Mouse (Mus musculus) forebrain, embryonic 16.5 days (tissue): Measurements from ENCODE around the gene Timd4. TPM values are rescaled to one million over a fixed set of nuclear protein-coding genes. Genes with fewer than 3 reads are reported as not detected.

Experiments used
- ATAC-seq: fragments of 200-750 bp; cut with Nextera tagmentation; 2 replicates; pipeline ENCODE4 v1.8.0; 2017; ENCODE audit warnings: mild to moderate bottlenecking, moderate library complexity
- H3K27ac ChIP-seq: fragments of 300-500 bp; sonication (generic); 2 replicates; pipeline ENCODE4 v1.5.1; 2014; ENCODE audit warnings: low read length, control low read depth
- H3K27me3 ChIP-seq: fragments of 300-500 bp; sonication (generic); replicated peaks from 2 replicates; pipeline ENCODE4 v1.6.1; 2014; ENCODE audit warnings: low read length; ENCODE audit not compliant: control insufficient read depth, insufficient read depth
- H3K36me3 ChIP-seq: fragments of 300-500 bp; sonication (generic); 2 replicates; pipeline ENCODE4 v1.6.1; 2014; ENCODE audit not compliant: control insufficient read depth, insufficient read depth
- H3K4me1 ChIP-seq: fragments of 300-500 bp; sonication (generic); replicated peaks from 2 replicates; pipeline ENCODE4 v1.6.1; 2014; ENCODE audit warnings: low read length; ENCODE audit not compliant: control insufficient read depth, insufficient read depth
- H3K4me2 ChIP-seq: fragments of 300-500 bp; sonication (generic); 2 replicates; pipeline ENCODE4 v1.6.1; 2014; ENCODE audit warnings: mild to moderate bottlenecking, low read length, control low read depth
- H3K4me3 ChIP-seq: fragments of 300-500 bp; sonication (generic); replicated peaks from 2 replicates; pipeline ENCODE4 v1.5.1; 2014; ENCODE audit warnings: mild to moderate bottlenecking, low read length, control low read depth
- H3K9ac ChIP-seq: fragments of 300-500 bp; sonication (generic); replicated peaks from 2 replicates; pipeline ENCODE4 v1.6.1; 2014; ENCODE audit warnings: low read depth, low read length, control low read depth
- H3K9me3 ChIP-seq: fragments of 300-500 bp; sonication (generic); 2 replicates; pipeline ENCODE4 v1.6.1; 2016; ENCODE audit warnings: low read length; ENCODE audit not compliant: control insufficient read depth
- WGBS: fragments of 180-500 bp; shearing (Covaris S2); extraction: QIAGEN DNeasy Blood & Tissue Kit; methylation state at CpG from one replicate; pipeline ENCODE4 v1.1.7; 2014; 5-methylcytosine and 5-hydroxymethylcytosine counted together
- polyA plus RNA-seq: library from polyadenylated mRNA; unstranded; fragments of >200 nt; fragmentation: Nextera tagmentation; extraction: Ambion mirVana; gene quantifications from 2 replicates; pipeline ENCODE4 v1.2.1, GENCODE M21; 2015

Timd4 gene
- not detected in 2 replicates for polyA plus RNA-seq

GRCm38 (mm10) chr11:46810511-46810910, at the start of gene Timd4:
Timd4 (plus strand) TSS chr11:46810800.
- H3K27me3 ChIP-seq: no peaks in the 10 kb centered on the region
- no peaks in the 10 kb centered on the region for H3K36me3 ChIP-seq
- H3K27ac ChIP-seq: no peak within 1 kb of the TSS
- WGBS: 91% methylated on average over 5 of the region's 5 CpGs
- H3K4me1 ChIP-seq: no peaks in the 10 kb centered on the region
- no peaks in the 10 kb centered on the region for H3K9me3 ChIP-seq
- H3K4me3 ChIP-seq: no peak within 1 kb of the TSS
- no peak within 1 kb of the TSS for H3K9ac ChIP-seq
- ATAC-seq: no peak
- H3K4me2 ChIP-seq: no peak within 1 kb of the TSS

DNA sequence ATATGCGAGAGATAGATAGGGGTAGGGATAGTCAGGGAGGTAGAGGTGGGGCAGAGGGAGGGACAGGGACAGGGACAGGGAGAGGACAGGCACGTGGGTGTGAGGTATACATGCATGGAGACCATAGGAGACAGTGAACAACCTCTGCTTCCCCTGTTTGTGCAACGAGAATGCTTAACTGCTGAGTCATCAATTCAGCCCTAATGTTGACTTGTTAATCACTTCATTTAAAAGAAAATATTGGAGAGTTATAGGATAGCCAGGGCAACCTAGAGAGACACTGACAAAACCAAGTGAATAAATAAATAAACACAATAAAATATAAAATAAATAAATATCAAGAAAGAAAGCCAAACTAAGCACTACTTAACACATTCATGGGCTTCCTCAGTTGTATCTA, 33.7 kb upstream of the Timd4 start:
- Histone ChIP-seq H3K4me3 (no peak overlapping the region), H3K4me1 (no peaks in the 10 kb centered on the region), H3K36me3 (no peaks in the 10 kb centered on the region), H3K9ac (no peak overlapping the region), H3K4me2 (no peak overlapping the region), H3K27ac (no peak overlapping the region), H3K27me3 (no peaks in the 10 kb centered on the region), H3K9me3 (no peaks in the 10 kb centered on the region)
- WGBS: 78% methylated on average over 3 of the region's 3 CpGs
- ATAC-seq: no peak

DNA sequence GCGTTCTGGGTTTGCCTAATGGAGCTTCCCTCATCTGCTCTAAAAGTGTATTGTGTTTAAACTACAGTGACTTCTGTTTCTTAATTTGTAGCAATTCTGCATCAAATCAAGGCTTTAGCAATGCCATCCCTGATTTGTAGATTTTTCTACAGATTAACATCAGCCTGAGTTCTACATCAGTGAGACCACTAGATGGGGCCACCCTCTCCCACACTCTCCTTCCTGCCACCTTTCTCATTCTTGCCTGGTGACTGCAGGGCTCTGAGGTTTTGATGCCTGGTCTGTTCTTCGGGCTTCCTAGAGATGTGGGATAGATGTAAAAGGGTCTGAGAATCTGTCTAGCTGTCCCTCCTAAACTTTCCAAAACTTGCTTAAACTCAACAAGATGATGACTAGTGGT, 30.8 kb upstream of the Timd4 start:
- 88% methylated on average over 2 of the region's 2 CpGs for WGBS
- Histone ChIP-seq H3K27me3 (no peaks in the 10 kb centered on the region), H3K4me3 (no peak overlapping the region), H3K4me1 (no peaks in the 10 kb centered on the region), H3K9me3 (no peaks in the 10 kb centered on the region), H3K36me3 (no peaks in the 10 kb centered on the region), H3K27ac (no peak overlapping the region), H3K9ac (no peak overlapping the region), H3K4me2 (no peak overlapping the region)
- no peak for ATAC-seq

GRCm38 (mm10) chr11:46804440-46804839, 6.2 kb upstream of the Timd4 start:
- no peaks in the 10 kb centered on the region for H3K36me3 ChIP-seq
- H3K27me3 ChIP-seq: no peaks in the 10 kb centered on the region
- no peak overlapping the region for H3K4me2 ChIP-seq
- no peaks in the 10 kb centered on the region for H3K9me3 ChIP-seq
- no peak overlapping the region for H3K27ac ChIP-seq
- H3K9ac ChIP-seq: no peak overlapping the region
- ATAC-seq: no peak
- no peaks in the 10 kb centered on the region for H3K4me1 ChIP-seq
- 97% methylated on average over 2 of the region's 2 CpGs for WGBS
- H3K4me3 ChIP-seq: no peak overlapping the region

- H3K4me1 ChIP-seq: no peaks in the 10 kb centered on the region
- no peak for ATAC-seq
- no peaks in the 10 kb centered on the region for H3K36me3 ChIP-seq
- H3K9ac ChIP-seq: no peak overlapping the region
- no peaks in the 10 kb centered on the region for H3K27me3 ChIP-seq
- no peaks in the 10 kb centered on the region for H3K9me3 ChIP-seq
- no peak overlapping the region for H3K4me3 ChIP-seq
- H3K27ac ChIP-seq: no peak overlapping the region
- no peak overlapping the region for H3K4me2 ChIP-seq
- 87% methylated on average over 5 of the region's 5 CpGs for WGBS
Measured at GRCm38 (mm10) chr11:46817692-46818091, 7.1 kb downstream of the Timd4 start.

GRCm38 (mm10) chr11:46819930-46820329, 9.3 kb downstream of the Timd4 start:
- H3K4me3 ChIP-seq: no peak overlapping the region
- H3K27ac ChIP-seq: no peak overlapping the region
- WGBS: 79% methylated on average over 4 of the region's 4 CpGs
- H3K36me3 ChIP-seq: no peaks in the 10 kb centered on the region
- no peak overlapping the region for H3K9ac ChIP-seq
- no peaks in the 10 kb centered on the region for H3K27me3 ChIP-seq
- ATAC-seq: no peak
- no peaks in the 10 kb centered on the region for H3K9me3 ChIP-seq
- no peak overlapping the region for H3K4me2 ChIP-seq
- no peaks in the 10 kb centered on the region for H3K4me1 ChIP-seq

DNA sequence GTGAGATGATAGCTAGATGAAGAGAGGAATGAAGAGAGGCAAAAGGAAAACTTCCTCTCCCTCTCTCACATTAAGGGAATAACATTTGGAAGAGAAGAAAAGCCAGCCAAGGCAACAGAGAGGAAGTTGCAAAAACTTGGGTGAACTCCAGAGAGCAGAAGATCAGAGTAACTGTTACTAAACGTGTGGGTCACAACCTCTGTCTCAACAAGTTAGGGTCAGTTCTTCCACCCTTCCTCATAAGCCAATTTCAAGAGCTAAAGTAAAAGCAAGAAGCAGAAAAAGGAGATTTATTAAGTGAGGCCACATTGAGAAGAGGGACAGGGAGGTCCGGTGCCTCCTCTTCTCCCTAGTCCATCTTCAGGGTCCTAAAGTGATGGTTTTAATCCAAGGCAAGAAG, 19.7 kb downstream of the Timd4 start:
- Histone ChIP-seq H3K36me3 (no peaks in the 10 kb centered on the region), H3K4me1 (no peaks in the 10 kb centered on the region), H3K27me3 (no peaks in the 10 kb centered on the region), H3K4me2 (no peak overlapping the region), H3K9me3 (no peaks in the 10 kb centered on the region), H3K9ac (no peak overlapping the region), H3K27ac (no peak overlapping the region), H3K4me3 (no peak overlapping the region)
- 89% methylated on average over 2 of the region's 2 CpGs for WGBS
- no peak for ATAC-seq

DNA sequence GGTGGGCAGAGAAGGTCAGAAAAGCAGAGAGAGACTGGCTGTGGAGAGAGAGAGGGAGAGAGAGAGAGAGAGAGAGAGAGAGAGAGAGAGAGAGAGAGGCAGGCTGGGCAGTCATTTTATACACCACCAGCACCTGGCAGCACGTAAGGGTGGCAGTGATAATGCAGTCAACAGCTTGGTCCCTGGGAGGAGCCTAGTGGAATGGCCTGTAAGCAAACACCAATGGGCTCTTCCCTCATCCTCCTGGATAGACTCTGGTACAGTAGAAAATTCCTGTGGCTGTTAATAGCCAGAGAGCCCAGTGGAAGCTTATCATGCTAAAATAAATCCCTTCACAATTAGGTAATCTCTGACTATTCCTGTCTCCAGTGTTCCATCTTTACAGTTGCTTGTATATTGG, 24.5 kb downstream of the Timd4 start:
- H3K36me3 ChIP-seq: no peaks in the 10 kb centered on the region
- ATAC-seq: no peak
- H3K27me3 ChIP-seq: no peaks in the 10 kb centered on the region
- no peak overlapping the region for H3K4me2 ChIP-seq
- H3K9me3 ChIP-seq: no peaks in the 10 kb centered on the region
- no peaks in the 10 kb centered on the region for H3K4me1 ChIP-seq
- no peak overlapping the region for H3K9ac ChIP-seq
- H3K27ac ChIP-seq: no peak overlapping the region
- no peak overlapping the region for H3K4me3 ChIP-seq
- 78% methylated on average over 1 of the region's 1 CpGs for WGBS

- H3K9ac ChIP-seq: no peak overlapping the region
- no peaks in the 10 kb centered on the region for H3K4me1 ChIP-seq
- WGBS: 63% methylated on average over 2 of the region's 2 CpGs
- H3K27ac ChIP-seq: no peak overlapping the region
- no peaks in the 10 kb centered on the region for H3K36me3 ChIP-seq
- ATAC-seq: no peak
- no peaks in the 10 kb centered on the region for H3K27me3 ChIP-seq
- no peaks in the 10 kb centered on the region for H3K9me3 ChIP-seq
- no peak overlapping the region for H3K4me3 ChIP-seq
- no peak overlapping the region for H3K4me2 ChIP-seq
Measured at GRCm38 (mm10) chr11:46842015-46842726, 31.6 kb downstream of the Timd4 start.

GRCm38 (mm10) chr11:46846661-46847060, 36.1 kb downstream of the Timd4 start:
- no peaks in the 10 kb centered on the region for H3K9me3 ChIP-seq
- no peaks in the 10 kb centered on the region for H3K27me3 ChIP-seq
- no peak overlapping the region for H3K4me3 ChIP-seq
- no peak overlapping the region for H3K9ac ChIP-seq
- no peaks in the 10 kb centered on the region for H3K36me3 ChIP-seq
- no peaks in the 10 kb centered on the region; the same call in 1 of the 2 replicates for H3K4me1 ChIP-seq
- 37% methylated on average over 1 of the region's 1 CpGs for WGBS
- no peak for ATAC-seq
- H3K27ac ChIP-seq: no peak overlapping the region
- H3K4me2 ChIP-seq: no peak overlapping the region
